Mouse (Mus musculus): ENCODE measurements around the gene Kcnf1. TPM values are rescaled to one million over a fixed set of nuclear protein-coding genes. Genes with fewer than 3 reads are reported as not detected.
A peak's percentile ranks its signal among the peaks of the same experiment; 100 is the strongest.

Kcnf1 gene
- polyA plus RNA-seq (2017; shearing (Covaris generic)), result 1 to 10 TPM in 2 of 3 experiments, not detected in 1; 2.6 to 3.7 TPM

DNA sequence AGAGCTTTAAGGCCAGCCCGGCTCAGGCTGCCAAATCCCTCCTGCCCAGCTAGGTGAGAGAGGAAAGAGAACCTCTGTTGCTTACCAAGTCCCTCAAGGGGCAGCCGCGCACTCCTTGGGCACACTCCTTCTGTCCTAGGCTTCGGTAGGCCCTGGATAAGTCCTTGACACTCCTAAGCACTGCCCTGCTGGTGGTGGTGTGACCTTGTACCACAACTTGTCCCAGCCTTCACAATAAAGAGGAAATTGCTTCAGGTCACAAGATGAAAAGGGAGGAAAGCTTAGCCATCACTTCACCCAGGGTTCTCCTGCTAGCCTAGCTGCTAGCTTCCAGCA is at the start of gene Kcnf1:
Gene Kcnf1 (minus strand): TSS at position 132 of the 336 bp plus-strand sequence.
- no peak for ATAC-seq

DNA sequence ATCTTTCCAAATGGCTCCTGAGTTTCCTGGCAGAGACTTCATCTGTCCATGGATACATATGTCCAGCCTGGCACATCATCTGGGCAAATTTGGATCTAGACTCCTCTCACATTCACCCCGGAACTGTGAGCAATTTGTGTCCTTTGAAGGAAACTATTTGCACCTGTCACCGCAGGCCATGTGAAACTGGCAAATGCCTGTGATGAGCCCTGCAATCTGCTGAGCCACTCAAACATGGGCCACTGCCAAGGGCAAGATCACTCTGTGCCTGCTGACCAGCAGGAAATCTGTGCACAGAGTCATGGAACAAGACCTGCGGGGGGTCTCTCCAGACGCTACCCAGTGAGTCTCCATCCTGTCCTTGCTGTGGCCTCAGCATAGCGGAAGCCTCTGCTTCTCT is 48.3 kb upstream of the Kcnf1 start:
- no peak for ATAC-seq

DNA sequence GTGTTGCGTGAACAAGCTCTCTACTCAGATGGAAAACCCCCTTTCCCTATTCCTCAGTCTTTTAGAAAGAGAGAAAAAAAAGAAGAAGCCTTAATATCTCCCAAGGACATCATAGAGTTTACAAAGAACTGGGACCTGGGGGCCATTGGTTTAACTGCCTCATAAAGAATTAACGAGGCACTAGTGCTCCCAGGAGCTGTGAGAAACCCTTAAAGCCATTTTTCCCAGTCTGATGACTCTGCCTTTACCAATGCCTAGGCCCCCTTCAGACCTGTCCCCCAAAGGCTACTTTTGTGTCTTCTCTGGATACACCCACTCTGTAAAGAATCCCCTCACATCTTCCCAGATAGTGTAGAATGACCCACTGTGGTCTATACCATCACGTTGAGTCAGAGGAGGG is 46.4 kb upstream of the Kcnf1 start:
- ATAC-seq, result no peak

DNA sequence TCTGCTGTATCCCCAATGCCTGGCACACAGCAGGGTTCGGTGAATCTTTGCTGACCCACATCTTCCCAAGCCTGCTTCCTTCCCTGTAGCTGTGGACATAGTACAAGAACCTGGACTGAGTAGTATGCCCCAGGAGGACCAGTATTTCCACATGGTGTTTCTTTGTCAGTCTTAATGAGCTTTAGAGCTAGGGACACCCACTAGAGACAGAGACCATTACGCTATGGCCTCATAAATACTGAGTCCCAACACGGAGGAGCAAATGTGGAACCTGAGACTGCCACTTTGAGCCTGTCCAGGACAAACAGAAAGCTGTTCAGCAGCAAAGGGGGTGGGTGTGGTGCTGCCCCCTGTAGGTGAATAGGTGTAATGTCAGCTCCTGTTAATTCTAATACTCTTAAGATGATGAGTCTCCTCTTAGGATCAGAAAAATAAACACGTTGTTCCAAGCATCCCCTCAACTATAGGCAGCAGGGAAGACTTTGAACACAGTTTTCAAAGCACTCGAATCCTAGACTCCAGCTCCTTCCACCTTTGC is 45.3 kb upstream of the Kcnf1 start:
- peak; percentile 60 for ATAC-seq

DNA sequence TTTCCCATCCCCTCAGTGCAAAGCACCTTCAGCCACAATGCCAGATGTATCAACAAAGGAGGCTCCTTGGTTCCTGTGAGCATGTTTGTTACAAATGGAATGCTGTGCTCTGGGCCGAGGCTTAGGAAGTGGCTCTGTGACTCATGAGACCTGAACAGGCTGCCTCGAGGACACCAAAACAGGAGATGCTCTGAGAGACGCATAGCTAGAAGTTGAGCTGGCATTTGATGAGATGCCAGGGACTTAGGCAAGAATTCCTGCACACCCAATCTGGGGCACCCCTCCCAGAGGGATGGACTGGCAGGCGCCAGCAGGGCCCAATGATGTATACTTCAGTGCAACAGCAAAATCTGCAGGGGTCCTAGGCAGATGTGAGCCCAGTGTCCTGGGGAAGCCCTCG is 43.9 kb upstream of the Kcnf1 start:
- ATAC-seq, result no peak

DNA sequence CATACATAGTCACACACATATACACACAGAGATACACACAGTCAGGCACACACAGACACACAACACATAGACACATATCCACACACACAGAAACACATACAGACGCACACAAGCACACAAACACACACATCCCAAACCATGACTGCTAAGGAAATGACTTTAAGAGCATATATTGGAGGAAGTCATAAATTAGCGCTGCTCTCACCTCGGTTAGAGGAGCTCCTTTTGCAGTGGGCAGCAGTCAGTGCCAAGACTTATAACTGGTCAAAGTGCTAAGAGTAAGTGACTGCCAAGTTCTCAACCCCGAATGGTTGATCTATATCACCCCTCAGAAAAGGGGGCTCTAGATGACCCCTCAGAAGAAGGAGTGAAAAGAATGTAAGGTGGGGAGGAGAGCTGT is 42.4 kb upstream of the Kcnf1 start:
- ATAC-seq, result no peak

DNA sequence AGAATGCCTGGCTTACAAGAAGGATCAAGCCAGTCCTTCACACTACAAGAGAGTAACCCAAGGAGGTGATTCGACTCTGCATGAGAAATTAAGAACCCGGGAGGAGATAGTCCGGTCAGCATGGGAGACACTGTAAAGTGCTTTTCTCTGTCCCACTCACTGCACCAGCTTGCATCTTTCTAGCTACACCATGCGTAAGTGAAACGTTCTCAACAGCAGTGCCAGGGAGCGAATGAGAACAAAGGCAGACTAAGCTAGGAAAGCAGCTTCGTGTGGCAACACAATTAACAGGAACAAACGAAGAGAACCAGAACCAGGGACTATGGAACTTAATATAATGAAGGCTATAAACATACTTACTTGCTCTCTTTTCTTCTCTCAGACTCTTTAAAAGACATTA is 41.7 kb upstream of the Kcnf1 start:
- no peak for ATAC-seq

DNA sequence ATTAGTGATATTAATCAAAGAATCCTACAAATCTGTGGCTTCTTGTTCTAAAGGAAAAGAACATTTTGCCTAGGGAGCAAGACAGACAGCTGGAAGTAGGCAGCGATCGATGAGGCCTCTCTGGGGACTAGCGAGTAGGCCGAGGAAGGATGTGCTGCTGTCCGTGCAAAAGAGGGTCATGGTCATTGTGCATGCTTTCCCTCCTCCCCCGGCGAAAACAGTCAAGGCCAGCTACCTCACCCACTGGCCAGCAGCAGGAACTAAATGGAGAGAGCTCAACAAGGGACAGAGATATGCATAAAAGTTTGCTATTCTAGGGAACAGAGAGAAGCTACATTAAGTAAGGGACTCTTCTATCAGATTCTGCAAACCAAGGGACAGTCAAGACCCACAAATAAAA is 39.1 kb upstream of the Kcnf1 start:
- ATAC-seq, result no peak

DNA sequence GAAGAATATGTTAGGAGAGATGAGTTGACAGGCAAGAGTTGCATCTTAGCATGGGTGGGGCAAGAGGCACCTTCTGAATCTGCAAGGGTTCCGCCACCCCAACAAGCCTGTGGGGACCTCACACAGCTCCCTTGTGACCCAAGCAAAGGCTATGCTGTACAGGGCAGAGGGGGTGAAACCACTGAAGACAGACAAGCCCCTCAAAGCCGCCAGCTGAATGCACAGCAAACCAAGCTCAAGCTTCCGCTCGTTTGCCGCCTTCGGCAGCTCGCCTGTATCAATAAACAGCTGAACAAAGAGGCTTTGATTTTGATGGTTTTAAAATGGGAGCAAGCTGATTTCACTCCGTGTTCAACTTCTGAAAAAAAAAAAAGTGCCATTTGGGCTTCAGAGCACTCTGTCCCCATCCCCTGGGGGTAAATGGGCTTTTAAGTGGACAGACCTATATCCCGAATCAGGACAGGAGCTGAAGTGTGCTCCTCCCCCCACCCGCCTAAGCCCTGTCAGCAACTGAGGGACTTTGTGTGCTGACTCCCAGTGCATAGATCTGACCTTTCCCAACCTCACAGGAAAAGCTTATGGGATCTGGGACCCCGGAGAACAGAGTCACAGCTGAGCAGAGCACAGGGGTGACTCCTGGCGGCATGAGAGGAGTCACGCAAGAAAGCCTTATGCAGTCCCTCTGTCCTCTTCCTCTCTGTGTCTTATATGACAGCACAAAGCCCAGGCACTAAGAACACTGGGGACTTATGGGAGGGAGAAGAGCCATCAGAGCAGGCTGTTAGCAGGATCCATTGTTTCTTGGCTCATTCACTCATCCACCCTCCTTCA is 26.0 kb upstream of the Kcnf1 start:
- ATAC-seq, result no peak

DNA sequence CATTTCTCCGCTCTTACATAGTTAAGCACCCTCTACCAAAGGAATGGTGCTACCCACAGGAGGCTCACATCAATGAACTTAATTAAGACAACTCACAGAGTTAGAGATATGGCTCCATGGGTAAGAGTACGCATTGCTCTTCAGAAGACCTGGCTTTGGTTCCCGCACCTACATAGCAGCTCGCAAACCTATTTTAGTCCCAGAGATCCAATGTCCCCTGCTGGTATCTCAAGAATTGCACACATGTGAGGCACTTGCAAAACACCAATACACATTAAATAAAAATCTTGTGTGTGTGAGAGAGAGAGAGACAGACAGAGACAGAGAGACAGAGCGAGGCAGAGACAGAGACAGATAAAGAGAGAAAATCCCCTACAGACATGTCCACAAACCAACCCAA is 21.9 kb upstream of the Kcnf1 start:
- no peak for ATAC-seq

DNA sequence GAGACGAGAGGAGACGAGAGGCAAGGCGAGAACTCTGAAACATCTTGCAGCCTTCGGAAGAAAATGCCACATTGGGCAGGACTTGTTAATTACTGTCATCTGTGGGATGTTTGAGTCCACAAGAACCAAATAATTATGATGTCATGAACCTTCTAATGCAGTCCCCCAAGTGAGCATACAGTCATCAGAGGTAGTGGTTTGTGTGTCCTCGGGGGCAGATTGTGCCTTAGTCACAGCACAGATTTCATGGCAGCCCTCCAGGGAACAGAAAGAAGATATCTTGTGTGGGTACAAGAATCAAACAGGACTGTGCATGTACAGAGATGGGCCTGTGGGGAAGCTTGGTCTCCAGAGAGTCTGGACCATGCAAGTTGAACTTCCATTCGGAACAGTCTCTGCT is 17.5 kb upstream of the Kcnf1 start:
- no peak for ATAC-seq

DNA sequence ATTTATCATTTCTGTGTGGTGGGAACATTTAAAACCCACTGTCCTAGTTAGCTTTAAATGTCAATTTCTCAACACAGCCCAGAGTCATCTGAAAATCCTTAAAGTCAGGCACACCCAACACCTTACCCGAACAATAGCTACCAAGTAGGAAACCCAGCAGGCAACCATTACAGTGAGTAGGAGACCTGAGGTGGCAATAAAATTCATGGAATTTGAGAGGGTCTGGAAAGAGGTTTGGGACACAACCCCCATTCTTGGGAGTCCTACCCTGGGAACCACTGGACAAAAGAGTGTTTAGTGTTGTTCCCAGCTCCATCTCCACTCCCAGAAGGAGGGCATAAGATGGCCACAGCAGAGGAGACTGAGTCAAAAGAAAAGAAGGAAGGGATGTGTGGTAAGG is 16.6 kb upstream of the Kcnf1 start:
- no peak for ATAC-seq

DNA sequence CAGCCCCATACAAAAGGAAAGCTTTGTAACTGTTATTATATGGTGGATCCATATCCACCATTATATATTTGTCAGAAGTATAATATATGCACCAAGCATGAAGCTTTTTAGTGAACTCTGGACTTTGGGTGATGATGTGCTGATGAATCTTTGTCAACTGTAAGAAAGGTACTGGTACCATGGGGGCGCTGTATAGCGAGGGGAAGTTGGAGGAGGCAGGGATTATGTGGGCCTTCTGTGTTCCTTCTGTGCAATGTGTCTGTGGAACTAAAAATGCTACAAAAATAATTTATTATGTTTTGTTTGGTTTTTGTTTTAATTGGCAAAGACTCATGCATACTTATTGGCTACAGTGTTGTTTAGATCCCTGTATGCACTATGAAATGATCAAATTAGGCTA is 16.2 kb upstream of the Kcnf1 start:
- no peak for ATAC-seq

DNA sequence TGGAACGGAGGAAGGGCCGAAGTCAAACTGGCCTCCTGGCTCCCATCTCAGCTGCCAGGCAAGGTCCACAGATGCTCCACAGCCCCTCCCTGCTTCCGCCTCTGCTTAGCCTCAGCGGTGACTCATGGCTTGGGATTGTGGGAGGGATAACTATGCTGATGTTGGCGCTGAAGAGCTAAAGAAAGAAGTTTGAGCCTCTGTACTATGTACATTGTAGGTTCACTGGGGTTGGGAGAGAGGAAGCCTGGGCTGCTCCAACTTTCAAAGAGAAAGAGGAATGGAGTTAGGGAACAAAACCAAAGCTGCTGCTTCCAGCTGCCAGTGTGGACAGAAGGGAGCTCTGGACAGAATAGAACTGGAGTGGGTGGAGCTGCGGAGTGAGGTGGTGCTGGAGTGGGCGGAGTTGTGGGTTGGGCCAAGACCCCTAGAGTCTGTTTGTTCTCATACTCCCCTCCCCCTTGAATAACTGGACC is 7.7 kb upstream of the Kcnf1 start:
- ATAC-seq, result no peak

DNA sequence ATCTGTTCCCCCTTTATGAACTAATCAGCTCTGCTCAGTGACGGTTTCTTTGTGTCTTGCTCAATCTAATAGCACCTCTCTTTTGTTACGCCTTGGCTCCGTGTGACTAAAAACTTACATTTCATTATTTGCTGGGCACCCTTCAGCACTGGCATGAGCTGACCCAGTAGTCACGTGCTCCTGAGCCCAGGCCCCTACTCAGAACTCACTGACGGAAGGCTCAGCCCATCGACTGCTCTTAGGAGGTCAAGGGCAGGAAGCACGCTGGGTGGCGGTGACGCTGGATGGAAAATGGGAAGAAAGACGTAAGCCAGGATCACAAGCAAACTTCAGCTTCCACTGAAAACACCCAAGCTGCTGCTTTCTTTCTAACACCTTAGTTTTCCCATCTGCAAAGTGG is 7.1 kb upstream of the Kcnf1 start:
- ATAC-seq, result no peak

DNA sequence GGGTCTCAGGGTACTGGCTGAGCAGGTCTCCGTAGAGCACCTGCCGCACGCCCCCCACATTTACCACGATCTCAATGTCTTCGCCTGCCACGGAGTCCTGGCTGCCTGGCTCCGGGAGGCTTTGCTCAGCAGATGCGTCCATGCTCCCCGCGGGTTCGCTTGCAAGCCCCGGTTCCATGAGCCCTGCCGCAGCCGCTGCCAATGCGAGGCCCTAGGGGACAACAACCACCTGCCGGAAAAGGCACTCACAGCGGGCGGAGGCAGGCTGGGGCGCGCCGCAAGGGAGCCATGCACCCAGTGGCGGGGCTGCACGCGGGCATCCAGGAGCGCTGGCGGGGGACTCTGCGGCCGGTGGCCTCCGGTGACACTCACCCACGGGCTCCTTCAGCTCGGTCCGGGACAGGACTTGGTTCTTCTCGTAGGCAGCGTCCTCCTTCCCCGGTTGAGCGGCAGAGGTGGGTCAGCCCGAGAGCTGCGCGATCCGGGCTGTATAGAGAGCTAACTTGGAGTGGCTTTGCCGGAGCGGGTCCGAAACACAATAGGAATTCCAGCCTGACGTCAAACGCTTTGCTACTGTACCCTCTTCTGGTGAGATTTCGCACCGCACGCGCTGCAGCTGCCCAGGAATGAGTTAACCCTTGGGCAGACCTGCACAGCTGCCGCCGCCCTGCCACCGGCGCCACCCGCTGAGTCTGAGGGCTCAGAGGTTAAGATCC is 489 bp downstream of the Kcnf1 start:
- peak; percentile 74 for ATAC-seq

DNA sequence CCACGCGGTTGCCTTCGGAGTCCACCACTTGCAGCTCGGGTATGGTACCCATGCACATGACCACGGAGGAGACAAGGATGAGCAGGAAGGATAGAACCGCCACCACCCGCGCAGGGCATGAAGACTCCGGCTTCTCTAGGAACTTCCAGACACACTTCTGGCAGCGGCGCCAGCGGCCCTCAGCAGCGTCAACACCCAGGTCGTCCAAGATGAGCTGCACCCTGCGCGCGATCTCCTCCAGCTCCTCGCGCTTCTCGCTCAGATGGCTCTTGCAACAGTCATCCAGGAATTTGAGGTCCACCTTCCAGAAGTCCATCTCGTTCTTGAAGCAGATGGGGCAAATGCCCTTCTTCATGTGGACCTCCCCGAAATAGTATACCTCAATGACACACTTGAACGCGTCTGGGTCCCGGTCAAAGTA is 1.1 kb downstream of the Kcnf1 start:
- no peak for ATAC-seq

DNA sequence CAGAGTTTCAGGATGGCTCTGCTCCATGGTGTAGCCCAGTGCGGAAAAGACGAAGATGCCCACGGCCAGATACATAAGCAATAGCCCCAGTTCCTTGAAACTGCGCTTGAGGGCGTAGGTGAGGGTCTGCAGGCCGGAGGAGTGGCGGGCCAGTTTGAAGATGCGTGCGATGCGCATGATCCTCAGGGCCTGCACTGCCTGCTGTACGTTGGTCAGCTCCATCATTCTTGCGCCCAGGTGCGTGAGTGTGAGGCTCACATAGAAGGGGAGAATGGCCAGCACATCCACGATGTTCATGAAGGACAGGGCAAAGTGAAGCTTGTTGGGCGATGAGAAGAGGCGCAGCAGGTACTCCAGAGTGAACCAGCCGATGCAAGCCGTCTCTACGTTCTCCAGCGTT is 1.6 kb downstream of the Kcnf1 start:
- no peak for ATAC-seq

DNA sequence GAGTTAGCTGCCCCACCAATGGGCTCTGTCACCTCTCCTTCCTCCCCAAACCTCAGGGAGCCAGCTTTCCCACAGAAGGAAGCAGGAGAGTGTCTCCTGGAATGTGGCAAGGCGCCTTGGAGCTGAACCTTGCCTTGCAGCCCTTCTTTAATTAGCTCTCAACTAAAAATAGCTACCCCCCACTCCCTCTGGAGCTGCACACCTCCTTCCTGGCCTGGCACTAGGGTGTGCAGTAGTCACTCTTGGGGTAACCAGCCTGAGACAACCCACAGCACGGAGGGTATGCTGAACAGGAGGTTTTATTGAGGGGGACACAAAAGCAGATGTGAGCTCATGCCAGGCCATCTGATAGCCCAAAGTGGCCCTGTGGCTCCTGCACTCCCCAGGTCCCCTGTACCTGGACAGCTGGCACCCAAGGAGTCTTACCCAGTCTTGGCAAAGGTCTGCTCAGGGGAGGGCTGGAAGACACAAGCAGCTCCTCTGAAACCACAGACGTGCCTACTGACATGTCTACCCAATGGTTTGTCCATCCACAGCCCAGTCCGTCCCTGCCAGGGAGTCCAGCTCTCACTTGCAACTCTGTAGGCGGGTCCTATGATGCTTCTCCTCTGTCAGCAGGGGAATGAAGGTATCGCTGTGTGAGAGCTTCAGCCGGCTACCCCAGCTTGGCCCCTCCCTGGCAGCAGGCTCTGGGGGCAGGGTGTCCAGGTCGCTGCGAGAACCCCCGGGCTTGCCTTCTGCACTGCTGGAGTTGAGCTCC is 2.4 kb downstream of the Kcnf1 start:
- no peak for ATAC-seq

DNA sequence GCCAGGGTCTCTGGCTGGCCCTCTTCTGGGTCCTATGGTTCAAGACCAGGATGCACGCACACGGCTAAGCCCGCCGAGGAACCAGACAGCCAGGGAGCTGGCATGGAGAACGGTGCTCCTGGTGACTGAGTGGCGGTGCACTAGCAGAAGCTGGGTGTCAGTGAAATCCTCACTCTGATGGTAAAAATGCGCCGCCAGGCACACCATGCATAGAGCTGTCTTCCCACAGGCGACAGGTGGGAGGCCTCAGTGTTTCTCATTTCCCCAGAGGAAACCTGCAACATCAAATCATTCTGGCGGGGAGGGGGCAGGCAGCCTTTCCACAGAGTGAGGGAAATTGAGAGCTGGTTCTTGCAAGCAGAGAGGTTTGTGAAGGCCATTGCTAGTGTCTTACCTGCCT is 6.3 kb downstream of the Kcnf1 start:
- no peak for ATAC-seq

DNA sequence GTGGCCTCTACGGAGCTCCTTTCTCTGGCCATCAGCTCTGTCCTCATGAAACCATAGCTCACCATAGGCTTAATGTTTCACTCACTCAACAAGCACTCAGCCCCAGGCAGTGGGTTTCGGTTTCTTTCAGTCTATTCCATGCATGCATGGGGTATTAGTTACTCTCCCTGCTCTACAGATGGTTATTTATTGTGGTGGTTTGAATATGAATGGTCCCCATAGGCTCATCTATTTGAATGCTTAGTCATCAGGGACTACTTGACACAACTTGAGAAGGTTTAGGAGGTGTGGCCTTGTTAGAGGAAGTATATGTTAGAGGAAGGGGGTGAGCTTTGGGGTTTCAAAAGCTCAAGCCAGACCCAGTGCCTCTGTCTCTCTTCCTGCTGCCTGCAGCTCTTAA is 10.6 kb downstream of the Kcnf1 start:
- no peak for ATAC-seq

DNA sequence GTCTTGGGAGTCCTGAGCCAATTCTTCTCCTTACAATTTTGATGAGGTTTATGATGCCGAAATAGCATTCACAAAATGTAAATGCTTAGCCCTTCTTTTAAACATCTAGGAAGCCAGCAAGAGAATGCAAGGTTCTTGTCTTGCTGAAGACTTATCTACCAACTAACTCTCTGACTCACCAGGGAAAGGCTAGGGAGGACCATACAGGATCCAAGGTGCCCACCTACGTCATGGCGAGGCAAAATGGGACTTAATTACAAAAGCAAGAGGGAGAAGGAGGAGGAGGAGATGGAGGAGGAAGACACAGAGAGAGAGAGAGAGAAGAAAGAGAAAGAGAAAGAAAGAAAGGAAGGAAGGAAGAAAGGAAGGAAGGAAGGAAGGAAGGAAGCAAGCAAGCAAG is 12.7 kb downstream of the Kcnf1 start:
- no peak for ATAC-seq

DNA sequence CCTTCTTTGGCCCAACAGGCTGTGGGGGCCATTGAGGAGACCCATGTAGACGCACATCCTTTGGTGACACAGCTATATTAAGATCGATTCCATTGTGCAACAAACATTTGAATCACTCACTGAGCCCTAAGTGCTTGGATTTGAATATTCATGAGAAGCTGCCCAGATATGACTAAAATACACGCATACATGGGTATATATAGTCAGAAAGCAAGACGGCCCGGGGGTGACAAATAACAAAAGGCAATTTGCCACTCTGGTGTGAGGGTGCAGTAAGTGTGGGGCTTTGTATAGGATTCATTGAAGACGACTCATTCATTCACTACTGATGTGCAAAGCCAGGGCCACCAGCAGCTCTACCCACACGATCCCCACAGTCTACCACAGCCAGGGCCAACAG is 17.1 kb downstream of the Kcnf1 start:
- no peak for ATAC-seq
